Mouse (Mus musculus) mature B cell (primary cell): ENCODE results near the gene Cym.

Experiments used
- in situ Hi-C: fragments of 300-500 bp; cut with MboI; formaldehyde crosslinking; loops from 2 replicates; pipeline ENCODE4 v1.14.3; 2019

Gene Cym

GRCm38 (mm10) chr3:107223230-107223629, 1.7 kb upstream of the Cym start:
- in situ Hi-C loops, result no loop called here

- in situ Hi-C loops, result loop anchor here (10.0 kb wide), 1 partner anchor 246 kb away; no protein-coding TSS in a partner anchor
Observed at GRCm38 (mm10) chr3:107218572-107218971, 3.0 kb downstream of the Cym start.

GRCm38 (mm10) chr3:107217101-107217480, 4.4 kb downstream of the Cym start:
- in situ Hi-C loops, result loop anchor here (10.0 kb wide), 1 partner anchor 248 kb away; no protein-coding TSS in a partner anchor

- in situ Hi-C loops, result loop anchor here (10.0 kb wide), 1 partner anchor 248 kb away; no protein-coding TSS in a partner anchor
Observed at GRCm38 (mm10) chr3:107216400-107217100, 5.0 kb downstream of the Cym start.

GRCm38 (mm10) chr3:107214606-107215005, 6.9 kb downstream of the Cym start:
- in situ Hi-C loops, result loop anchor here (10.0 kb wide), 1 partner anchor 250 kb away; no protein-coding TSS in a partner anchor

- in situ Hi-C loops, result no loop called here
Observed at GRCm38 (mm10) chr3:107207625-107208253, 13.8 kb downstream of the Cym start.

- in situ Hi-C loops, result no loop called here
Observed at GRCm38 (mm10) chr3:107206490-107207150, 14.9 kb downstream of the Cym start.

- in situ Hi-C loops, result no loop called here
Observed at GRCm38 (mm10) chr3:107205994-107206393, 15.5 kb downstream of the Cym start.

- in situ Hi-C loops, result no loop called here
Observed at GRCm38 (mm10) chr3:107205170-107205569, 16.4 kb downstream of the Cym start.

- in situ Hi-C loops, result no loop called here
Observed at GRCm38 (mm10) chr3:107204413-107204812, 17.1 kb downstream of the Cym start.

- in situ Hi-C loops, result no loop called here
Observed at GRCm38 (mm10) chr3:107201310-107202180, 20.0 kb downstream of the Cym start.

GRCm38 (mm10) chr3:107188226-107188899, 33.2 kb downstream of the Cym start:
- in situ Hi-C loops, result no loop called here

- in situ Hi-C loops, result no loop called here
Observed at GRCm38 (mm10) chr3:107187022-107187421, 34.5 kb downstream of the Cym start.

- in situ Hi-C loops, result no loop called here
Observed at GRCm38 (mm10) chr3:107185597-107185996, 35.9 kb downstream of the Cym start.

- in situ Hi-C loops, result no loop called here
Observed at GRCm38 (mm10) chr3:107183178-107183577, 38.4 kb downstream of the Cym start.

- in situ Hi-C loops, result no loop called here
Observed at GRCm38 (mm10) chr3:107182756-107183155, 38.8 kb downstream of the Cym start, which contains the start of gene Kcna10. Kcna10 (plus strand) TSS chr3:107183056.

- in situ Hi-C loops, result no loop called here
Observed at GRCm38 (mm10) chr3:107180860-107181259, 40.7 kb downstream of the Cym start.

GRCm38 (mm10) chr3:107176501-107176900, 45.0 kb downstream of the Cym start:
- in situ Hi-C loops, result no loop called here

GRCm38 (mm10) chr3:107175486-107175885, 46.0 kb downstream of the Cym start:
- in situ Hi-C loops, result no loop called here

GRCm38 (mm10) chr3:107172556-107172955, 49.0 kb downstream of the Cym start:
- in situ Hi-C loops, result no loop called here

GRCm38 (mm10) chr3:107171964-107172363, 49.6 kb downstream of the Cym start:
- in situ Hi-C loops, result no loop called here
